Mouse (Mus musculus): ENCODE results near the gene Hrh1.
"Not testable (repeated sequence)": the region's sequence is repeated elsewhere in the genome, so short reads cannot be mapped to it uniquely, and the experiment has no call there.

Gene Hrh1

DNA sequence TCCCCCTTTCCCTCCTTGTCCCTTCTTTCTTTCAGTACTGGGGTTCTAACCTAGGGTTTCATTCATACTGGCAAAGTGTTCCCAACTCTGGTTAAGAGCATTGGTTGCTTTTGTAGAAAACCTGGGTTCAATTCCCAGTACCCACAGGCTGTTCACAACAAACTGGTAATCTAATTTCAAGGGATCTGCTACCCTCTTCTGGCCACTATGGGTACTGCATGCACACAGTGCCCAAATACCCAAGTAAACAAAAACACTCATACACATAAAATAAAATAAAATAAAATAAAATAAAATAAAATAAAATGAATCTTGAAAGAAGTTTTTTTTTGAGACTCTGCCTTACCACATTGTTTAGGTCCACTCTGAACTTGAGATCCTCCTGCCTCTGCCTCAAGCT lies 63.8 kb downstream of the Hrh1 start:
- no peak for DNase-seq (ENCODE audit: low spot score in 2 of 2)

DNA sequence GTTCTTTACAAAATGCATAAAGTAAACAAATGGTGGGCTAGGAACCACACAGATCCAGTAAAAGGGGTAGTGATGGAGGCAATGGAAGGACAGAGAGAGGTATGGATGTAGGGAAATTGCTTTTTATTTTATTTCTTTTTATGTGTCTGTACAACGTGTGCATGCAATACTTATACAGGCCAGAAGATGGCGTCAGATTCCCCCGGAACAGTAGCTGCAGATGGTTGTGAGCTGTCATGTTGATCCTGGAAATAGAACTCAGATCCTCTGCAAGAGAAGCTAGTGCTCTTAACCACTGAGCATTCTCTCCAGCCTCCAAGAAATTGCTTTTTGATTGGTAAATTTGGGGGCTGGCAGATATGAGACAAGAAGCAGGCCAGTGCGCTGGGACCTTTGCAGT lies 65.0 kb downstream of the Hrh1 start:
- DNase-seq (ENCODE audit: low spot score in 2 of 2) = no peak

DNA sequence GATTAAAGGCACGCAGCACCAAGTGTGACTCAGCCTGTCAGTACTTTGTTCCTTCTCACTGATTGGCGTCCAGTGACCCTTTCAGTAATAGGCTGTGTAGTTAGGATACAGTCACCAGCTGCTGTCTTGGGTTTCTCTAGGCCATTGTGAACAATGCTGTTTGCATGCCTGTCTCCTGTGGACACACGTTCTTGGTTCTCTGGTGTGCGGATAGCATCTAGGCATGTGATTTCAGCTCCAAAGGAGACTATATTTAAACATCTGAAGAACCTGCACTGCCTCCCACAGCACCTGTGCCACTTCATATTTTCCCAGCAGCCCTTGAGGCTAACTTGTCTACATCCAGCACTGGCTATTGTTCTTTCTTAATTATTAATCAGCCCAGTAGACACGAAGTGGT lies 75.8 kb downstream of the Hrh1 start:
- no peak for DNase-seq (ENCODE audit: low spot score in 2 of 2)

DNA sequence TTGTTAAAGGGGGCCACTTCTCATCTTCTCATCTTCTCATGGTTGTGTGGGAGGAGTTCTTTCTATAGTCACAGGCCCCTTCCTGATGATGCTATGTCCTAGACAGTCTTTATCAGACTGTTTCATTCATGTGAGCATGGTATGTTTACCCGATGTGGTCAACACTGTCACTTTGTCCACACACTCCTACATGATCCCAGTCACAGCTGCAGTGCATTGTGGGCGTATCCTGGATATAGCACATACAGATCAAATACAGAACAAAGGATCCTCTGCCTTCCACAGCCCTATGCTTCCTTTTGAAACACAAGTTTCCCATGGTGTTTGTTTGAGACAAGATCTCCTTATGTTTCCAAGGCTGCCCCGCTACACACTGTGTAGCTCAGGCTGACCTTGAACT lies 76.3 kb downstream of the Hrh1 start:
- no peak for DNase-seq (ENCODE audit: low spot score in 2 of 2)

DNA sequence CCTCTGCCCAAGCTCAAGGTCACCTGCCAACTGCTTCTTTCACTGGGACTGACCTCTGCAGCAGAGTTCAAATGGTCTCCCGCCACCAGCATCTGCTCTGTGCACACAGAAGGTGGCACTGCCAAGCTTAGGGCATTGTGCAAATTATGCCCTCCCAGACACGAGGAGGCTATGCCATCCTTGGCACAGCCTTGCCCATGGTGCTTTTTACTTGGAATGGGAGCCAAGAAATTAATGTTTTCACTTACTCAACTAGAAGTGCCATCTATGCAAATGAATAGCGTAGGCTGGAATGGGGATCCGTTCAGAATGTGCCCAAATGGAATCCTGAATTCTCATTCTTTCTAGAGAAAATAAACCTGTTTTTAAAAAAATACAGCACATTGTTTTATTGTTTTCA lies 77.2 kb downstream of the Hrh1 start:
- no peak for DNase-seq (ENCODE audit: low spot score in 2 of 2)

DNA sequence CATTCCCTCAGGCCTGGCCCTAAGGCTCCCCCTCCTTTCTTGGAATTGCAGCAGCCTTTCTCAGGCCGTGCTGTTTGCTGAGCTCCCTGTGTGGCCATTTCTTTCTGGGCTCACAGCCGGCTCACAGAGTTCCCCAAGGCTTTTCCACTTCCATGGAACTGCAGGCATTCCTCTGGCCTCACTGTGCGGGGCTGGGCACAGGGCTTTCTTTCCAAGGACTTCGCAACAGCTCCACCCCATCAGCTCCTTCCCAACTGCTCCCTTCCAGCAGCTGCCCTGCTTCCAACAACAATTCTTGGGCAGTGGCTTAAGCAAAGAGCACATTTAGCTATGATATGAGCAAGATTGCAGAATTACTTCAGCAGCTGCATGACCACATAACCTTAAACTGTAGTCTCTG lies 81.0 kb downstream of the Hrh1 start:
- no peak for DNase-seq (ENCODE audit: low spot score in 2 of 2)

DNA sequence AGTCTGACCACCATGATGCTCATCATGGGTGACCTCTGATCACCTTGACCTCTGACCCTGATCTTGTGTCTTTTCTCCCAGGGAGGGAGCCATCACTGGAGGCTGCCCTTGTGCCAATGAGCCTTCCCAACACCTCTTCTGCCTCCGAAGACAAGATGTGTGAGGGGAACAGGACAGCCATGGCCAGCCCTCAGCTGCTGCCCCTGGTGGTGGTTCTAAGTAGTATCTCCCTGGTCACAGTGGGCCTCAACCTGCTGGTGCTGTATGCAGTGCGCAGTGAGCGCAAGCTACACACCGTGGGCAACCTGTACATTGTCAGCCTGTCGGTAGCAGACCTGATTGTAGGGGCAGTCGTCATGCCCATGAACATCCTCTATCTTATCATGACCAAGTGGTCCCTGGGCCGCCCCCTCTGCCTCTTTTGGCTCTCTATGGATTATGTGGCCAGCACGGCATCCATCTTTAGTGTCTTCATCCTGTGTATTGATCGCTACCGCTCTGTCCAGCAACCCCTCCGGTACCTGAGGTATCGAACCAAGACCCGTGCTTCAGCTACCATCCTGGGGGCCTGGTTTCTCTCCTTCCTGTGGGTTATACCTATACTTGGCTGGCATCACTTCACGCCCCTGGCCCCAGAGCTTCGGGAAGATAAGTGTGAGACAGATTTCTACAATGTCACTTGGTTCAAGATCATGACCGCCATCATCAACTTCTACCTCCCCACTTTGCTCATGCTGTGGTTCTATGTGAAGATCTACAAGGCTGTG lies 82.1 kb downstream of the Hrh1 start:
- DNase-seq (ENCODE audit: low spot score in 2 of 2) = no peak

DNA sequence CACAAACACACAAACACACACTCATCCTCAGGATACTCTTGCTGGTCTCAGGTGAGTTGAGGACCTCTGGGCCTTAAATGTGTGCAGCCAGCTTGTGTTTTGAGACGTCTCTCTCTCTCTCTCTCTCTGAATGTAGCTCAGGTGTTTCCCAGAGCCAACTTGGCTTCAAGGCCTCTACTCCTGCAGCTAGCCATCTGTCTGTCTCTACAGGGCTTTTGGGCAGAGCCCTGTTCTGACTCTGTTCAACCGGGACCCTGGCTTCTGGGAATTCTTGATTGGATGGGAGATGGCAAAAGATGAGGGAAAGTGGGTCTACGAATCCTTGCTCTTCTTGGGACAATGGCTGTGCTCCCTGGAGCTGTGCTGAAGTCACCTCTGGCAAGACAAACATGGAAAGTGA lies 91.6 kb downstream of the Hrh1 start:
- no peak for DNase-seq (ENCODE audit: low spot score in 2 of 2)

DNA sequence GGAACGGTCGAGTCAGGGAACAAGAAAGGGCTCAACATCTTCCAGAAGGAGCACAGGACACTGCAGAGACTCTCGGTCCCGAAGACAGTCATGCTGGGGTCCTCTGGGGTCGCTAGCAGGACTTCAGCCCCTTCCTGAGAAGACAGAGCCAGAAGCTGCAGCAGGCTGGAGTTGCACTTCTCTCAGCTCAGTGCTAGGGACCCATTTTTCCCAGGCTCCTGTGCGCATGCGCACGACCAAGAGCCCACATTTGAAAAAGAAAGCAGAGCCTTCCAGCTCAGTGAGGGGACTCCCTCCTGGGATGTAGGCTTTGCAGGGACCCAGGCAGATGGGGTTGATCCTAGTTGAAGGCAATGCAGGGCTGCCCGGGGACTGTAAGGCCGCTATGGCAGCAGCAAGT lies 94.9 kb downstream of the Hrh1 start:
- DNase-seq (ENCODE audit: low spot score in 2 of 2) = not testable (repeated sequence)

DNA sequence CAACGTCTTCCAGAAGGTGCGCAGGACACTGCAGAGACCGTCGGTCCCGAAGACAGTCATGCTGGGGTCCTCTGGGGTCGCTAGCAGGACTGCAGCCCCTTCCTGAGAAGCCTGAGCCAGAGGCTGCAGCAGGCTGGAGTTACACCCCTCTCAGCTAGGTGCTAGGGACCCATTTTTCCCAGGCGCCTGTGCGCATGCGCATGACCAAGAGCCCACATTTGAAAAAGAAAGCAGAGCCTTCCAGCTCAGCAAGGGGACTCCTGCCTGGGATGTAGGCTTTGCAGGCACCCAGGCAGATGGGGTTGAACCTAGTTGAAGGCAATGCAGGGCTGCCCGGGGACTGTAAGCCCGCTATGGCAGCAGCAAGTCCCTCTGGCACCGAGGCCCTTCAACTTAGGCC lies 97.3 kb downstream of the Hrh1 start:
- DNase-seq (ENCODE audit: low spot score in 2 of 2) = not testable (repeated sequence)

DNA sequence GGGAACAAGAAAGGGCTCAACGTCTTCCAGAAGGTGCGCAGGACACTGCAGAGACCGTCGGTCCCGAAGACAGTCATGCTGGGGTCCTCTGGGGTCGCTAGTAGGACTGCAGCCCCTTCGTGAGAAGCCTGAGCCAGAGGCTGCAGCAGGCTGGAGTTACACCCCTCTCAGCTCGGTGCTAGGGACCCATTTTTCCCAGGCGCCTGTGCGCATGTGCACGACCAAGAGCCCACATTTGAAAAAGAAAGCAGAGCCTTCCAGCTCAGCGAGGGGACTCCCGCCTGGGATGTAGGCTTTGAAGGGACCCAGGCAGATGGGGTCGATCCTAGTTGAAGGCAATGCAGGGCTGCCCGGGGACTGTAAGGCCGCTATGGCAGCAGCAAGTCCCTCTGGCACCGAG lies 116.3 kb downstream of the Hrh1 start:
- DNase-seq (ENCODE audit: low spot score in 2 of 2) = not testable (repeated sequence)

DNA sequence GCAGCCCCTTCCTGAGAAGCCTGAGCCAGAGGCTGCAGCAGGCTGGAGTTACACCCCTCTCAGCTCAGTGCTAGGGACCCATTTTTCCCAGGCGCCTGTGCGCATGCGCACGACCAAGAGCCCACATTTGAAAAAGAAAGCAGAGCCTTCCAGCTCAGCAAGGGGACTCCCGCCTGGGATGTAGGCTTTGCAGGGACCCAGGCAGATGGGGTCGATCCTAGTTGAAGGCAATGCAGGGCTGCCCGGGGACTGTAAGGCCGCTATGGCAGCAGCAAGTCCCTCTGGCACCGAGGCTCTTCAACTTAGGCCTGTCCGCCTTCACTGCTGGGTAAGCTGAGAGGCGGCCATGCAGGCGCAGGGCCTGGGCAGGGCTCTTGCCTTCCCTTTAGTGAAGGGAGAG lies 131.0 kb downstream of the Hrh1 start:
- DNase-seq (ENCODE audit: low spot score in 2 of 2) = peak; percentile 31 to 37

Measured in frontal cortex, postnatal 25 days (tissue).